Mouse (Mus musculus): ENCODE data around the gene Mst1r.

- no peak for TF ChIP-seq POLR2A (IDR thresholded peaks at IDR 0.05; ENCODE audit: control insufficient read depth, extremely low read depth, insufficient read depth, low read length, poor library complexity)
- no peak for TF ChIP-seq CTCF (IDR thresholded peaks at IDR 0.05; ENCODE audit: borderline replicate concordance, control insufficient read depth, extremely low read depth, insufficient read depth, low read length, poor library complexity)
These were observed 511 bp downstream of the Mst1r start for GRCm38 (mm10) chr9:107906967-107907800.
